Mouse (Mus musculus): Measurements from ENCODE around the gene Slc32a1.

Gene Slc32a1

DNA sequence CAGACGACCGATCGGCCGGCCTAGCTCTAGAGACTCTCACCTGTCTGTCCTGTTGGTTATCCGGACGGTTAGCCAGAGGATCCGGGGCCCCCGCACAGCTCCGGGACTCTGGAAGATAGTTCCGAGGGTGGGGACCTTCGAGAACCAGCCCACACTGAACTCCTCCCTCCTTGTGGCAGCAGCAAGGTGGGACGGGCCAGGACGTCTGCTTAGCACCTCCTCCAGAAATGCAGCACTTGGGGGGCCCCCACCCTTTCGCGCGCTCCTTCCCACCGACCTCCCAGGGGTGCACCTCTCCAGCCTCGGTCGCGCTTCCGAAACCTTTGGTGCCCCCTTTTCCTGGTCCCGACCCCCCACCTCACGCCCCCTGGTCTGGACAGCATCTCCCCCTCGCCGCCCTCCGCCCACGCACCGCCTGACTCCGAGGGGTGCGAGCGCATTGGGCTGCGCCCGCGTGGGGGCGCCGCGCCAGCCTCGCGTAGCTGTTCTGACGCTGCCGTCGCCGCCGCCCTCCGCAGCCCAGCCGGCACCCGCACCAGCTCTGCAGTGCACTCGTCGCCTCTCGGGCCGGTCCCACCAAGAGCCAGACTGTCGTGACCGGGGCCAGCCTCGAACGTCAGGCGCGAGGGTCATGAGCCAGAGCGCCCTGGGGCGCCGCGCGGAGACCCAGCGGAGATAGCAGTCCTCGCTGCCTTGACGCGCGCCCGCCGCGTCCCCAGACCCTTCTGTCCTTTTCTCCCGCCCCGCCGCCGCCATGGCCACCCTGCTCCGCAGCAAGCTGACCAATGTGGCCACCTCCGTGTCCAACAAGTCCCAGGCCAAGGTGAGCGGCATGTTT lies at the start of gene Slc32a1:
Slc32a1 (plus strand) TSS at position 280 of the 838 bp plus-strand sequence.
- DNase-seq, result no peak

GRCm38 (mm10) chr2:158560801-158561200 lies 49.8 kb upstream of the Slc32a1 start:
- no peak for DNase-seq

DNA sequence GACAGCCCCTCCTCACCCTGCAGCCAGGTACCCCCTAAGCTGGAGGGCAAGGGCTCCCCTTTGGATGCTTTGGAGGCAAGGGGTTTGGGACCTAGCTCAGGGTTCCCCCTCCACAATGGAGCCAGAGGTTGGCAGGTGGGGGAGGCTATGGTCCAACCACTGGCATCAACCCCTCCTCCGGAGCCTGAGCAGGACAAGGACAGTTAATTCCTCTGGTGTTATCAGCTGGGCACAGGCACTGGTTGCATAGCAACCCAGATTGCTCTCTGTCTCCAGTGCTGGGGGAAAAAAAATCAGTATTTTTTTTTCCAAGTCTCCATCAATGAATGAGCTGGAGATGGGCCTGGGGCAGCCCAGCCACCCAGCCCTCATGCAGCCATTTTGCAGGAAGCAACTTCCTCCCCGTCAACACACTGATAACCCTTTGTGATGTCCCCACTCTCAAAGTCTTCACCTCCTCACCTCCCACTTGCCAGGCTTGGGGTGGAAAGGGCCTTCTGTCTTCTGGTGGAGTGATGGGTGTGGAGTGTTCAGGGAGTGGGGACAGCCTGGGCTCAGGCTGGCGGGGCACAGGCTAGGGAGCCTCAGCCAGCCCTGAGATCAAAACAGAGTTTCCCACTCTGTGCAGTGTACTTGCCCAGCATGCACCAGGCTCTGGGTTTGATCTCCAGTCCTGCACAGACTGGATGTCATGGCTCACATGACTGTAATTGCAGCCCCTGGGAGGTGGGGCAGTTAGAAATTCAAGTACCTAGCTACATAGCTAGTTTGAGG lies 49.0 kb upstream of the Slc32a1 start:
- no peak for DNase-seq

DNA sequence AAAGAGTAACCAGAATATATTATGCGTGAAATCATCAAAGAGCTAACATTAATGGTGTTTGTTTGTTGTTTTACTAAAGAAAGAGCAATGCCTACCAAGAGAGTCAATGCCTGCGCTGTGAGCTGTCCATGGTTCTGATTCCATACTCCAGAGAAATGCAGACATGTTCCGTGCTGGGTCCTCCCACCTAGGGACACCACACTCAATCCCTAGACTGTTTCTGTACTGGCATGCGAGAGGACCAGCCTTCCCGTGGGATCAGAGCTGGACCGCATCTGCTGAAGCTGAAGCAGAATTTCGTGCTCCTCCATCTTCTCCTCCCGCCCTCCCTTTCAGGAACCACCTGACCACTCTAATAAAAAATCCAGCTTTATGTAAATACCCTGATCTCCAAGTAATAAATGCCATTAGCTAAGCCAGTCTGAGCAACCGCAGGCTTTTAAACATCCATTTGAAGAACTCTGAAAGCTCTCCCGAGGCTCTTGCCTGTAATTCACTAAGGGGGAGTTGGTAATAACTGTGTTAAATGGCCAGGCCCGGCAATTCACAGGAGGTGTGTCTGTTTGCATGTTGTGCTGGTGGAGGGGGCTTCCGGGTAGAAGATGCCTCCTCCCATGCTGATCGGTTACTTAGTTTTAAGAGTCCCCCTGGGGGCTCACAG lies 40.0 kb upstream of the Slc32a1 start:
- peak; percentile 19 to 26 for DNase-seq

- no peak for DNase-seq
Measured at GRCm38 (mm10) chr2:158579979-158580378, 30.6 kb upstream of the Slc32a1 start.

DNA sequence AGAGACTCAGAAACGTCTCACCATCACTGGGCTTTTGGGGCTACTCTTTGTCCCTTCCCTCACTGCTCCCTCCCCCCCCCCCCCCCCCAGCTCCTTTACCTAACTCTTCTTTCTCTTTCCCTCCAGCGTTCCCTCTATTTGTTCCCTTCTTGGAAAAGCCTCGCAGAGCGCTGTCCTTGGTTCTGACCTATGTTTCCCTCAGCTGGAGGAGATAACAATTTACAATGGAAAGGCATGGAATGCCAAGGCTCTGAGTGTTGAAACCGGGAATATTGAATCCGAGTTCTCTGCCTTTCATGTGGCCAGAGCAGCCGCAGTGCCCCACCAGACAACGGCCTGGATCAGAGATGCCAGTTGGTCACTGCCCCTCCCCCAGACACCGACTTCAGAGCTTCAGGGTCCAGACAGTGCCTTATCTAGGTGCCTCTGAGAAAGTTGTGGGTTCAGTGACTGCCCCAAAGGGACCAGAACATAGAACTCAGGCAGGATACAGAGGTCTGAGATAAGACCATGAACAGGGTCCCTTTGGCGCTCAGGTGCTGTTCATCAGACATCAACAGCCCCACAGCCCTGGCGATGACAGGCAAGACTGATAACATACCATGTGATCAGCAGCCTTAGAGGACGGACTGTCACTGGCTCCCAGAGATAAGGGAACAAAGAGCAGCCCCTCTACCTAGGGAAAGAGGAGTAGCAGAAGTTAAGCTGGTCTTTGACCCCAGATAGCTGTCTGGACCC lies 25.8 kb upstream of the Slc32a1 start:
- DNase-seq, result peak in 1 of 2 experiments; percentile 5

DNA sequence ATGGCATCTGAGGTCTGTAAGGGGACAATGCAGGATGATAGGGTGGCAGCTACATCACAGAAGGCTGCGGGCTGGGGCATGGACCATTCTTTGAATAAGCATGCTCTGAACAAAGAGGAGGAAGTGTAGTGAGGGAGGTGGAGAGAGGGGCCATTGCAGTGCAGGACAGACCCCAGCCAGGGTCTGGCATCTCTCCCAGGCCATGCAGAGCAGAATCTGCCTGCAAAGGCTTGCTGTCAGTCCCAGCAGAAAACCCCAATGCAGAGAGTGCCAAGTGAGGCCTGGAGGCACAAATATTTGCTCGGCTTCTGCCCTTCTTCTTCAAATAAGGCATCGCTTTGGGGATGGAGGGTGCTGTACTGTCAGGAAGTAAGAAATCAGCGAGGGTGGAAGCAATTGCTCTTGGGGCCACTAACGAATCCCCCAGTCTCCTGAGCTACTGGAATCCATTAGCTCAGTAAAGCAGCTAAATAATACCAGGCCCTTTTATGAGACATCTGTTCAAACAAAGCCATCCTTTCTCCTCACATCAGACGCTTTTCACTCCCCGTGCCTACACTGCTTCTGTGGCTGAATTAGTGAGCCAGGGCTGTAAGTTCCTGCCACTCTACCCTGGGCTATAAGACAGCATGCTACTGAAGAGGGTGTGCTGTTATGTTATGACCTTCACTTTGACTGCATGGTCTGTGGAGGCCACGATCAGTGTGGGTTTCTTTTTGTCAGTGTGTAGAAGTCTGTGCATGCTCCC lies 21.9 kb upstream of the Slc32a1 start:
- DNase-seq, result no peak

- no peak for DNase-seq
Measured at GRCm38 (mm10) chr2:158590495-158590894, 20.1 kb upstream of the Slc32a1 start.

DNA sequence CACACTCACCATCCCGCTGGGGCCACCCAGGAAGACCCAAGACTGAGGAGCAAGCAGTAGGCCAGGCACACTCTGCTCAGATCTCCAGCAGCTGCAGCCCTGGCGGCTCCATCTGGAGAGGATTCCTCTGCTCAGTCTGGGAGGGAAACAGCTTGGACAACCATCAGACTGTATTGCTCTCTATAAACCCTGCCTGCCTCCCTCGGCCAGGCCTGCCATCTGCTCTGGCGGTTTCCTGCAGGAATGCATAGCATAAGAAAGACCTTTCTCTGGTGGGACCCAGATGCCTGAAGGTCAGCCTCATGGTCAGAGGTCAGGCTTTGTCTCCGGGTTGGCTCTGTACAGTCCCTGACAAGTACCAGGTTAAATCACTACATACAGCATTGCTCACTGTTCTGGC lies 19.3 kb upstream of the Slc32a1 start:
- no peak for DNase-seq

GRCm38 (mm10) chr2:158593371-158593770 lies 17.2 kb upstream of the Slc32a1 start:
- no peak for DNase-seq

GRCm38 (mm10) chr2:158595103-158595502 lies 15.5 kb upstream of the Slc32a1 start:
- no peak for DNase-seq

DNA sequence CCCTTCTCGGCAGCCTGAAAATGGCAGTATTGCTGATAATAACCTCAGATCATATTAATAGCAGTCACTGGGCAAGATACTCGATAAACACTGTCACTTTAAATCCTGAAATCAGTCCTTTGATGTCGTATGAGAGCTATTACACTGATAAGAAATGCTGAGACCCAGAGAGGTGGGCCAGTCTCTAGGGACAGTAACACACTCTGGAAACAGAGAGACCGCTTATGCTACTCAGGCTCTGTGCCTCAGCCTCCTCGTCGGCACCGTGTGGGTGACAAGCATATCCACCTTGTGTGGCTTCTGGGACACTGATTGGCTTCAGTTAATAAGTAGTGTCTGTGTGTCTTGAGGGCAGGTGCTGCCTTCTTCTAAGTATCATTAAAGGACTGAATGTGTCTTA lies 15.0 kb upstream of the Slc32a1 start:
- no peak for DNase-seq

- no peak for DNase-seq
Measured at GRCm38 (mm10) chr2:158596803-158597202, 13.8 kb upstream of the Slc32a1 start.

DNA sequence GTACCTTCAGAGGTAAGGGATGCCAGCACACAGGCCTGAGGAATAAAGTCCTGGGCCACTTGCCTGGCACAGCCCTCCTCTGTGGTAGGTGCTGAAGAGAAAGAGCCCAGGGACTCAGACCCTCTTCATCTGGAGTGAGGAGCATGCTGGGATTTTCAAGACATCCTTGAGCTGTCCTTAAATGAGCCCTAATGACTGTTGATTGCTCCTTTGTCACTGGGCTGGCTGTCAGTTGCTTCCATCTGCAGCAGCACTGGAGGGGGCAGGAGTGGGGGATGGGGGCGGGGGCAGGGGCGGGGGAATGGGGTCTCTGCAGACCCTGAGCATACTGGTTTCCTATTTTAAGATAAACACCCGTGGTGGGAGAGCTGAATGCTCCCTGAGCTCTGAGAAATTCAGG lies 10.1 kb upstream of the Slc32a1 start:
- no peak for DNase-seq

DNA sequence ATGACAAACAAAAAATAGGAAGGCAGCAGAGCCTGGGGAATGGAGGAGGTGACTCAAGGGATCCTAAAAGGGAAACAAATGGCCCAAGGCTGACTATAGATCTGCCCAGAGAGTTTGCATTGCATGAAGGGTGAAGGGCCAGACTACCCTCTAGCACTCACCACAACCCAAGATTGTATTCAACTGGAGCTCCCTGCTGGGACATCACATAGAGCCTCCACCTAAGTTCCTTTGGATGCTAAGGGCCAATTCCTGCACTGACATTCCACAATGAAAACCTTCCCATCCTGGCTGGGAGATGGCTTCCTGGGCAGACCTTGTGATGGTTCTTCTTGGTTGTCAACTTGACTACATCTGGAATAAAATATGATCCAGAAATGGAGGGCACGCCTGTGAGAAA lies 9.2 kb upstream of the Slc32a1 start:
- DNase-seq, result no peak

DNA sequence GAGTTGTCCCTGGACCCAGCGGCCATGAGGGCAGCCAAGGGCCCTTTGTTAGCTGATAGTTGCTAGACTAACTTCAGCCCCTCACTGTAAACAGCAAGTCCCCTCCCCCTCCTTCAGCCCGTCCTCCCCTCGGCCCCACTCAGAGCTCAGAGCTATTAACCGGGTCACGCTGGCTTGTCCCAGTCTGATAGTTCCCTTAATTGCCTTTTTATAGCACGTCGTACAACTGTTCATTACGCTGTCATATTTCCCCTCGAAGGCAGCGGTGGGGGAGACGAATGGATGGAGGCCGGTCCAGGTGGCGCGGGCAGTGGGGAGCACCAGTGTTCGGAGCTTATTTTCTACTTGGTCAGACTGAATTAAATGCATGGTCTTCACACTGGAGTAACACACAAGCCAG lies 7.9 kb upstream of the Slc32a1 start:
- no peak for DNase-seq

DNA sequence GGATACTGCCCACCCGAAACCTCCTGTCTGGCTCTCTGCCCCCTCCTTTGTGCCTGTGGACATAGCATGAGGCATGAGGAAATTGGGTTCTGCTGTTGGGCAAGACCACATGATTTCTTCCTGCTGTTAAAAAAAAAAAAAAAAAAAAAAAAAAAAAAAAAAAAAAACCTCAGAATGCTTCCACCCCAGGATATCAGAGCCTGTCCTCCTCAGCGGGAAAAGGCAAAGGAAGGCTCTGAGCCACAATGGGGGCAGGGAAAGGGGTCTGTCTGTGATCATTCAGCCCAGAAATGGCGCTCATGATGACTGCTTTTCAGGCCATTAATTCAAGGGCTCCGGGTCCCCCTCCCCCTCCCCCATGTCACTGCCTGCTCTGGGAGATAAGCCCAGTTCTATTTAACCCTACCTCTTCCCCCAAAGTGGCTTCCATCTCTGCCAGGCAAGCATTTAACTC lies 4.0 kb upstream of the Slc32a1 start:
- no peak for DNase-seq

DNA sequence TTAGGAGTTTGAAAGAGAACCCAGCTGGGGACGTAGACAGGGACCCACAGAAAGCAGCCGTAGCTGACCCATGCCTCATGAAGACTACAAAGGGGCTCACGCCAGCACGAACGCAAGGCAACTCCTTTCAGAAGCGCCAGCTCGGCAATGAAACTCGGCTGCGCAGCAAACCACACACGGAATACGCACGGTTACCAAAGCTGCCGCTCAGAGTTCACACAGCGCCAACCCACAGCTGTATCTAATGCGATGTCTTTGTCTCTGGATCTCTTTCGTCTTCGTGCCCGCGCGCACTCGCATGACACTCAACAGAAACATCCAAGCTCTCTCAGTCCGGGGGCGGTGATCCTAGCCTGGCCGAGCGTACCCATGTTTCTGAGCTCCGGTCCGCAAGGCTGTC lies 886 bp upstream of the Slc32a1 start:
- no peak for DNase-seq

- no peak for DNase-seq
Measured at GRCm38 (mm10) chr2:158611326-158611719, 756 bp downstream of the Slc32a1 start.

DNA sequence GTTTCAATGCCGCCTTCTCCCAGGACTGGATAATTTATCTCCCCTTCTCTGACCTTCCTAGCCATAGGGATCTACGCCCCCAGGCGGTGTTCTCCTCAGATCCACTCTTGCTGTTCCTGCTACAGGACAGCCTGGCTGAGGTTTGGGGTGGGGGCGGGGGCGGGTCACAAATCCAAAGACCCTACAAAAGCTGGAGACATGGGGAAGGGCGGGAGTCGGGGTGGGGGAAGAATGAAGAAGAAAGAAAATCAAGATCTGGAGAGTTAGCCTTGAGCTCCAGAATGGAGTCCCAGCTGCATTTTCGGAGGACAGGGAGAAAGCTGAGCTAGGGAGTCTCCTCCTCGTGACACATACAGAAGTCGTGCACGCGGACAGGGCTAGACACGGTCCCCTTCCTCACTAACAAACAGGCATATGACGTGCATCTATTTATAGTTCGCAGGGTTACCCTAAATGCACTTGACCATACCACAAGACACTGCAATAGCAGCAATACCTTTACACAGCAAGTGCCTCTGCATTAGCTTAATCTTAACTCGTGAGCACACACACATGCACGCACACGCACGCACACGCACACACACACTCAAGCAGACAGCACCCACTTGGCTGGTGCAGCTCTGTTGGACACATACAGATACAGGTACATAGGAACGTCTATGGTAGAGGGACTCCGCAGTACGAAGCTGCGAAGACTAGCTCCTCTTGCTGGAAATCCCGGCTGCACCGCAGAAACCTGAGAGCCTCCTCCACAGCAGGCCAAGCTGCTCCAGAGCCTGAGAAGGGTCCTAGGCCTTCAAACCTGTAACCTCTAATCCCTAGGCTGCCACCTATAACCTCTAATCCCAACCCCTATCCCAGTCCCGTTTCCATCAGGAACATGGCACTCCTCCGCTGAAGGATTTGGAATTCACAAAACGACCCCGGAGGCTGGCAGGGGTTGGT lies 1.4 kb downstream of the Slc32a1 start:
- no peak for DNase-seq
